Mouse (Mus musculus) left cerebral cortex, adult 11 months (tissue): ENCODE data around the gene Coro7.
A peak's percentile ranks its signal among the peaks of the same experiment; 100 is the strongest.

Experiments
- DNase-seq: peaks from one replicate; pipeline ENCODE4 v3.0.0; 2022; ENCODE audit warnings: low spot score

Coro7 gene

DNA sequence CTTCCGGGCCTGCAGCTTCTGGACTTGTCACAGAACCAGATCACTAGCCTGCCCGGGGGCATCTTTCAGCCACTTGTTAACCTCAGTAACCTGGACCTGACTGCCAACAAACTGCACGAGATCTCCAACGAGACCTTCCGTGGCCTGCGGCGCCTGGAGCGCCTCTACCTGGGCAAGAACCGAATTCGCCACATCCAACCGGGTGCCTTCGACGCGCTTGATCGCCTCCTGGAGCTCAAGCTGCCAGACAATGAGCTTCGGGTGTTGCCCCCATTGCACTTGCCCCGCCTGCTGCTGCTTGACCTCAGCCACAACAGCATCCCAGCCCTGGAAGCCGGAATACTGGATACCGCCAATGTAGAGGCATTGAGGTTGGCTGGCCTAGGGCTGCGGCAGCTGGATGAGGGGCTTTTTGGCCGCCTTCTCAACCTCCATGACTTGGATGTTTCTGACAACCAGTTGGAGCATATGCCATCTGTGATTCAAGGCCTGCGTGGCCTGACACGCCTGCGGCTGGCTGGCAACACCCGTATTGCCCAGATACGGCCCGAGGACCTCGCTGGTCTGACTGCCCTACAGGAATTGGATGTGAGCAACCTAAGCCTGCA, 31.1 kb downstream of the Coro7 start:
- no peak for DNase-seq

GRCm38 (mm10) chr16:4647651-4648141, 31.9 kb downstream of the Coro7 start:
- DNase-seq, result no peak

GRCm38 (mm10) chr16:4646831-4647230, 32.7 kb downstream of the Coro7 start:
- no peak for DNase-seq

DNA sequence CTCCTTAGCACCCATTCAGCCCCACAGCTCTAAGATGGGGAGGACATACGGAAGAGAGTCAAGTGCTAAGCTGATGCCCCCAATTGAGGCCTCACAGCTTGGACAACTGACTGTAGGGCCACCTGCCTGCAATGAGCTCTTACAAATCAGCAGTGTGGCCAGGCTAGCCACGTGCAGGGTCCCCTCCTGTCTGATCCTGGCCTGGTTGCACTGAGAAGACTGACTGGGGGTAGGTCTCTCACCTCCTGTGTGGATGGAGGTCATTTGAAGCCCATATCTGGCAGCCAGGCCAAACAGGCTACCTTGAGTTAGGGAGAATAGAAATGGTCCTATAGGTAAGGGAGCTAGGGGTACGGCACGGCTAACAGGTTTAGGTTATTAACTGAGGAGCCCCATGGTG, 33.7 kb downstream of the Coro7 start:
- DNase-seq, result no peak

GRCm38 (mm10) chr16:4643670-4644419, 35.7 kb downstream of the Coro7 start:
- DNase-seq, result peak; percentile 61

GRCm38 (mm10) chr16:4642937-4643336, 36.6 kb downstream of the Coro7 start:
- DNase-seq, result no peak

DNA sequence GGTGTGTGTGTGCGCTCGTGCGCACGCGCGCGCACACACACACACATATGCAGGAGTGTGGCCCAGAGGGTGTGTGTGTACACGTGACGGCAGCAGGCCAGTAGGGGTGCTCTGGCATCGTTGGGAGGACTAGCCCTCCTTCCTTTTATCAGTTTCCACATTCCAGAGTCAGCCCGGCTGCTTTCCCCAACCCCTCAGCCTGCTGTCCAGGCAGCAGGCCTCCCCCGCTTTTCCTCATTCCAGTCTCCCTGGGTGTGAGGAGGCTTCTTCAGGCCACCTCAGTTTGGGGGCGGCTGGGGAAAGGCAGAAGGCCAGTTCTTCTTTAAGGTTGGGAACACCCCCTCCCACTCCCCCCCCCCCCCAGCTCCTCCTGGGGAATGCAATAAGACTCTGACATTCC, 37.4 kb downstream of the Coro7 start:
- peak; percentile 58 for DNase-seq

DNA sequence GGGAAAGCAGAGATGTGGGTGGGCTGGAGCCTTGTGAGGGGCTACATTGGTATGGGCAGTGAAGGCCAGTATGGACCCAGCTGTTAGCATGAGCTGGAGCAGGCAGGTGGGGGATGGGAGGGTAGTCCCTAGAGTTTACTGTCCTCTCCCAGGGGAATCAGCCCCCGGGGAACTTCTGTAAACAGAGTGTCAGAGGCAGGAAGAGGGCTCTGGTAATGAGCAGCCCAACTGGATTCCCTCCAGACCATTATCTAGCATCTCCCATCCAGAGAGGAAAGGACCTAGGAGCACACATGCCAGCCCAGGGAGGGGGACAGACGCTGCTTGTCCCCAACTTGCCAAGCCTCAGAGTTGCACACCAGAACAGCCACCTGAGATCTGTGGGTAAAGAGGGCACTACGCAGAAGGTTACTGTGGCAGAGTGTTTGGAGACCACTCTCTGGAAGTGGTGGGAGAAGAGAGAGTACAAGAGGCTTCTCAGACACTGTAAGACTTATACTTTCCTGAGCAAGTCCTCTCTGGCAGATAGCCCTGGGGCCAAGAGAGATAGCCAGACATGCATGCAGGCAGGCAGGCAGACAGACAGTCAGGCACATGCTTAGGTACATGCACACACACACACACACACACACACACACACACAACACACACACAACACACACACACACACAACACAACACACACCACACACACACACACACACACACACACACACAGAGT, 38.3 kb downstream of the Coro7 start:
- DNase-seq, result no peak

- no peak for DNase-seq
Observed at GRCm38 (mm10) chr16:4640267-4641005, 39.1 kb downstream of the Coro7 start.

DNA sequence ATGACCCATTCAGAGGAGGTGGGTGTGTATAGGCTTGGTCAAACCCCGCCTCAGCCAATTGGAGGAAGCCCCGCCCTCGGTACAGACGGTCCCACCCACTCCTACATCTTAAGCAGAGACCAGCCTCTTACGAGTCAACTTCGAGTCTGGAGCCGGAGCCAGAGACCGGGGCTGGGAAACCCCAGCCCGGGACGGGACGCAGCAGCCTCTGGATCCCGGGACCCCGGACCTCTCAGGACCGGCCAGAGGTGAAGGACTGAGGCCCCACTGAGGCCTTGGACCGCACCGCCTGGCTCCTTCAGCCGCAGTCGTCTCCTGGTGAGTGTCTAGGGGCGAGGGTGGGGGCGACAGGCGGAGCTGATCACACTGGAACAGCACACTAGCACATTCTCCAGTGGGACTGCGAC, 39.7 kb downstream of the Coro7 start, which contains the start of the genes Vasn and Dnaja3:
TSS of gene Vasn (plus strand) at position 111 of the 407 bp plus-strand sequence.
TSS of gene Dnaja3 (plus strand) at position 159 of the 407 bp plus-strand sequence.
- peak; percentile 70 for DNase-seq

- DNase-seq, result no peak
Observed at GRCm38 (mm10) chr16:4638891-4639390, 40.6 kb downstream of the Coro7 start.

DNA sequence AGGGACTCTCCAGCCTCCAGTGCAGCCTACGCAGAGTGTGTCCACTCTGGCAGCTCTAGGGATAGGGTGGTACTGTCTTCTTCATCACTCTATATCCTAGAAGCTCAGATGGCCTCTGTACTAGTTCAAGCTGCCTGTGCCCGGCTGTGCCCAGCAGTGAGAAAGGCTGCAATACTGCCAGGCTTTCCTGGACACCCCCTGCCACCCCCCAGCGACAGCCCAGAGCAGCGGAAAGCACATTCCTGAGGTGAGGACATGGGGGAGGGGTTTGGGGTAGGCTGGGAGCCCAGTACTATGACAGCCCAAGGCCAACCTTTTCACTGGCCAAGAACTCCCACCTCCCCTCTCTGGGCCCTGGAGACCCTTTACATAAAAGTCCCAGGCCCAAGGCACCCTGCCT, 43.8 kb downstream of the Coro7 start:
- DNase-seq, result no peak

DNA sequence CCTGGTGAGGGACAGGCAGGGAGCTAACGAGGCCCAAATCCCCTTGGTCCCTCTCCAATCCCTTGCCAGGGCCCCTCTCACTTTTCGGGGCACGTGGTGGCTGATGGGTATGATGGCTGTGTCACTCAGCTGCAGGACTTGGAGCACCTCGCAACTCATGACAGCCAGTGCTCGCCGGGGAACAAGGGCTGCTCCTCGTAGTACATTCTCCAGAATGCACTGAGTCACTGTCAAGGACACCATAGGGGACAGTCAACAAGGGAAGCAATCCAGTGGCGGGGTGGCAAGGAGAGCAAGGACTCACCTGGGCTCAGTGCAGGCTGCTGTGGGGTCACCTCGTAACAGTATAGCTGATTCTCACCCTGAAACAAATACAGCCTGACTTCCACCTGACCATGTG, 44.9 kb downstream of the Coro7 start:
- no peak for DNase-seq

GRCm38 (mm10) chr16:4633661-4634060, 45.9 kb downstream of the Coro7 start:
- DNase-seq, result no peak

DNA sequence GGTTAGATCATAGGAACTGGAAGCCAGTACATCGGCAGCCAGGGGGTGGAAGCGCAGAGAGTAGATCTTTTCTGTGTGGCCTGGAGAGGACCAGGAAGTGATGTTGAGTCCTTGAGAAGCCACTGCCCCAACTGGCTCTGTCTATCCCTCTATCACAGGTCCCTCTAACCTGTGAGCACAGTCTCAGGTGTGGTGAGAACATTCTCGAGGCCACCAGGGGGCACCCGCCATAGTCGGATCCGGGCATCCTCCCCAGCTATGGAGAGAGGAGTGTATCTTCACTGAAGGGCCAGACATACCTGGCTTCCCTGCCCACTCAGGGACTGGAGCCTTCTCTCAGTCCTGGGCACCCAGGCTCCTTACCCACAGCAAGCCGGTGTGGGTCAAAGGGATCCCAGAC, 47.5 kb downstream of the Coro7 start:
- no peak for DNase-seq

GRCm38 (mm10) chr16:4629950-4630349, 49.6 kb downstream of the Coro7 start:
- DNase-seq, result peak; percentile 53

DNA sequence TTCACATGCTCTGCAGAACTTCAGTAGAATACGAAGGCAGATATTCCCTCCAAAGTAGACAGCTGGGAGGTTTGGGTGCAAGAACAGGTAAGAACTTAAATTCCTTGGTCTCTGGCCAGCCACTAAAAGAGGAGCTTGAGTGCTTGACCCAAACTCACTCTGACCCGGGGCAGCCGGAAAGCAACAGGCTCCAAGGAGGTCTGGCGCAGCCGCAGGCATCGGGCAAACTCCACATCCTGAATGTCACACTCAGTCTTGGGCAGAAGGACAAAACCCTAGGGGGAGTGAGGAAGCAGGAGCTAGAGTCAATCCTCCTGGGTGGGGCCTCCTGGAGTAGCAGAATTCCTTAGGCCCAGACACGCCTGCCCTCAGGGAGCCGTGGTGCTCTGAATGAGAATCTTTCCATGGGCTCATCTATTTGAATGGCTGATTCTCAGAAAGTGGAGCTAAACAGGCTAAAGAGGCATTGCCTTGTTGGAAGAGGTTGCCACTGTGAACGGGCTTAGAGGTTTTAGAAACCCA, 50.6 kb downstream of the Coro7 start:
- DNase-seq, result no peak

GRCm38 (mm10) chr16:4627105-4627504, 52.5 kb downstream of the Coro7 start:
- no peak for DNase-seq

DNA sequence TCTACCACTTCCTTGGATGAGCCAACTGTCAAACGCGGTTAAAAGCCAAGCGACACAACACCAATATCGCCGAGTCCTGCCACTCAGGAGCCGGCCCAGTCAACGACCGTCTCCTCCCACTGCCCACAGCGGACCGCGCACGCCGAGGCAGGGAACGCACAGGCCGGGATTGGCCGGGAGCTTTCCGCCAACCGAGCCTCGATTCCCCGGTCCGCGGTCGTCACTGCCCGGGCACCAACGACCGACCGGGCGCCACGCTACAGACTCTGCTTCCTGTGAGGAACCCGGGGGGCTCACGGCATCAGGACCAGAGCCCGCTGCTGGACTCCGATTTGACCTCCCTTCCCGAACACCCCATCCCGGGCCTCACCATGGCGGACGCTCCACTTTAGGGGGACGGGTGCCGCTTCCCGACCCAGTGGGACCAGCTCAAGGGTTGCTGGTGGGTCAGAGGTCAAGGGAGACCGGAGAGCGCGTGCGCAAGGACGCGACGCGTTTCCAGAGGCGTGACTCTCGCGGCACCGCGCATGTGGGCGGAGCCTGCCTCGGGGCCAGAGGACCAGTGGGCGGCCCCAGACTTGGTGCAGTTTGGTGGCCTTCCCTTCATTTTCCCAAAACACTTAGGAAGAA, 55.0 kb downstream of the Coro7 start, which contains the start of gene Pam16:
TSS of gene Pam16 (minus strand) at position 508 of the 630 bp plus-strand sequence.
- peak; percentile 87 for DNase-seq

- no peak for DNase-seq
Observed at GRCm38 (mm10) chr16:4624074-4624473, 55.5 kb downstream of the Coro7 start.

DNA sequence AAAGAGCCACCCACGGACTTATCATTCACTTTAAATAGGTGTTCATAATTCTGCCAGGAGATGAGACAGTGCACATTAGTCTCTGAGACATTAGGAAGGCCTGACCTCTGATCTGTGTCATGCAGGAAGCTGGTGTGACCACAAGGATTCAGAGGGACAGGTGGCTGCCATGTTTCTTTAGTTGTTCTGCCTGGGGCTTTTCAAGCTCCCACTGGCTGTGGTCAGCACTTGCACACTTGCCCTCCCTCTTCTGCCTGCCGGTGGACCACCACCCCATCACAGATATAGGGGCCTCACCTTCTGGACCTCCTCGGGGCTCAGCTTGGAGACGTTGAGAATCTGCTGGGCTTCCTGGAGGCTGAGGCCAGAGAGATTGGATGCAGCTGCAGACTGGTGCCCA, 62.7 kb downstream of the Coro7 start:
- DNase-seq, result no peak
